1 mouse cellular context compared by ENCODE assay signal in genomic region chr6:39562166-39563015, GRCm38 (mm10).
TF ChIP-seq lines count a peak whose summit lies in the region.

No protein-coding gene starts in this region.

TF ChIP-seq in CH12.LX, 34 proteins besides CTCF, POLR2A, EP300 and RAD21 (continued from another document):
- TF ChIP-seq MAFK (IDR thresholded peaks at IDR 0.05; ENCODE audit: insufficient replicate concordance, low read length) (no peak), PAX5 (IDR thresholded peaks at IDR 0.05; ENCODE audit: low read length) (no peak), ZMIZ1 (IDR thresholded peaks at IDR 0.05; ENCODE audit: low read depth, low read length) (no peak), UBTF (IDR thresholded peaks at IDR 0.05; ENCODE audit: low read depth, low read length) (no peak), E2F4 (IDR thresholded peaks at IDR 0.05; ENCODE audit: insufficient replicate concordance, low read depth, low read length) (no peak), MXI1 (IDR thresholded peaks at IDR 0.05; ENCODE audit: low read depth, low read length) (no peak), SIN3A (IDR thresholded peaks at IDR 0.05; ENCODE audit: low read length) (0 out of 2 replicates have a peak, but pooled peaks have one; percentile 40), MEF2A (IDR thresholded peaks at IDR 0.05; ENCODE audit: borderline replicate concordance, low read depth, low read length) (no peak), RCOR1 (conservative IDR thresholded peaks at IDR 0.05; ENCODE audit: low read depth, low read length) (no peak), ETS1 (conservative IDR thresholded peaks at IDR 0.05; ENCODE audit: low read depth, low read length) (no peak), ZKSCAN1 (IDR thresholded peaks at IDR 0.05; ENCODE audit: borderline replicate concordance, low read depth, low read length) (no peak), NRF1 (IDR thresholded peaks at IDR 0.05; ENCODE audit: low read depth, low read length) (no peak), BHLHE40 (IDR thresholded peaks at IDR 0.05; ENCODE audit: low read depth, low read length) (no peak), JUND (conservative IDR thresholded peaks at IDR 0.05; ENCODE audit: low read depth, low read length) (no peak; the same call in 1 of the 2 replicates), ZNF384 (IDR thresholded peaks at IDR 0.05; ENCODE audit: low read depth, low read length) (no peak), MAX (IDR thresholded peaks at IDR 0.05; ENCODE audit: low read length) (no peak), CHD1 (IDR thresholded peaks at IDR 0.05; ENCODE audit: low read depth, low read length) (no peak), TCF12 (IDR thresholded peaks at IDR 0.05; ENCODE audit: low read depth, low read length) (no peak), TBP (conservative IDR thresholded peaks at IDR 0.05; ENCODE audit: low read depth, low read length) (no peak), MYC (IDR thresholded peaks at IDR 0.05; ENCODE audit: low read depth, low read length) (0 out of 2 replicates have a peak, but pooled peaks have one; percentile 23), POLR2AphosphoS2 (IDR thresholded peaks at IDR 0.05; ENCODE audit: low read depth, low read length) (no peak), IRF4 (IDR thresholded peaks at IDR 0.05; ENCODE audit: low read depth, low read length) (peak; percentile 47; the same call in 1 of the 2 replicates), USF2 (conservative IDR thresholded peaks at IDR 0.05; ENCODE audit: low read depth, low read length) (no peak), JUN (IDR thresholded peaks at IDR 0.05; ENCODE audit: insufficient read depth, low read depth, low read length) (no peak)
